Mouse (Mus musculus) adrenal gland, adult 8-10 months (tissue): Measurements from ENCODE around the gene Borcs5. TPM values are rescaled to one million over a fixed set of nuclear protein-coding genes. Genes with fewer than 3 reads are reported as not detected.
A peak's percentile ranks its signal among the peaks of the same experiment; 100 is the strongest.
"Not testable (repeated sequence)": the region's sequence is repeated elsewhere in the genome, so short reads cannot be mapped to it uniquely, and the experiment has no call there.

Experiments used
- DNase-seq: peaks from one replicate; pipeline ENCODE4 v3.0.0; 2022
- total RNA-seq, 4 experiments: library from RNA; stranded (reverse); gene quantifications; 2 replicates each; pipeline ENCODE4 v1.2.4; 2022

Borcs5 gene
- total RNA-seq, 4 experiments from 2014 or later = 18.4 to 25.8 (median 23.1) TPM

DNA sequence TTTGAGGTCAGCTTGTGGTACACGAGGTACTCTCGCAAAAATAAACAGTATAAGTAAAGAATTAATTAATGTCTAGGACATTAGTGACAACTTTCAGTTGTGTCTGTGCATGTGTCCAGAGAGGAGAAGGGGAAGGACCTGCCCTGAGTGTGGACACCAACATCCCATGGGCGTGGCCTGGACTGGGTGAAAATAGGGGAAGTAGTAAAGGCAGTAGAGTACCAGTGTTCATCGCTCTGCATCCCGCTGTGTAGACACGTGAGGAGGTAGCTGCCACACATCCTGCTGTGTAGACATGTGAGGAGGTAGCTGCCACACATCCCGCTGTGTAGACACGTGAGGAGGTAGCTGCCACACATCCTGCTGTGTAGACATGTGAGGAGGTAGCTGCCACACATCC, 34.4 kb downstream of the Borcs5 start:
- not testable (repeated sequence) for DNase-seq

DNA sequence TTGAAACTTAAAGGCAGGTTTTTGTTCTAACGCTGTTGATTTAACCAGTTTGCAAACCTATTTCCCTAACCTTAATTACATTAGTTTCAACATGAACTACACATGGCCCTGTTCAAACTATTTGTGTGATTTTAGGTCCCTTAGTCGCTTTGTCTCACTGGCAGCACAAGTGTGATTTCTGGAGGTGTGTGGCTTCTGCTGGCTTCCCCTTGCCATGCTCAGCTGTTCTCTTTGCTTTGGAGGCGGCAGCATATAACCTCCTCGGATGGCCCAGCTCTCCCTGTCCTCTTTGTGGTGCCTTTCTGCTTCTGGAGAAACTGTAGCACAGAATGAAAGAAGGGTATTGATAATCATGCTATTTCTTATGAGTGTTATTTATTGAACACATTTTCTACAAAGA, 38.2 kb downstream of the Borcs5 start:
- no peak for DNase-seq

DNA sequence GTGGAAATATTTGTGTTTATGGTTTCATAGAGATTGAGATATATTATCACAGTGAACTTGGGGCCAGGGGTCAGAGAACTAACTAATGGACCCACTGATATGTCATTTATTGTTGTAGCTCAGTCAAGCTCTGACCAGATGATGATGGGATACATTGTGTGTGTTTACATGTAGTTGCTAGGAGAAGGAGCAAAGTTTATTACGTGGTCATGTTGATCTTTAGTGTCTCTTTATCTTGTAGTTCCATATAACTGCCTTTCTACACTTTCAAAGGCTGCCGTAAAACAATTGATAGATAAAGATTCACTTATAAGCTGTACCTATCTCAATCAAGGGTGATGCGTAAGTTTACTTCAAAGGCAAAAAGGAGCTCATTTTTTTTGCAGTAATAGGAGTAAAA, 38.7 kb downstream of the Borcs5 start:
- DNase-seq = no peak

DNA sequence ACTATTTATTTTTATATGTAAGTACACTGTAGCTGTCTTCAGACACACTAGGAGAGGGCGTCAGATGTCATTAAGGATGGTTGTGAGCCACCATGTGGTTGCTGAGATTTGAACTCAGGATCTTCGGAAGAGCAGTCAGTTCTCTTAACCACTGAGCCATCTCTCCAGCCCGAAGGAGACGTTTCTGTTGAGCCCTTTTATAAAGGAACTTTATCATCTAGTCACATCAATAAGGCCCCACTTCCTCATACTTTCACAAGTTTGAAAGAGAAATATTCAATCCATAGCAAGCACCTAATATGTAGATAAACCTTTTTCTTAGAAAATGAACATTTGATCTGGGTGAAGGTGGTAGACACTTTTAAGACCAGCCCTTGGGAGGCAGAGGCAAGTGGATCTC, 40.0 kb downstream of the Borcs5 start:
- DNase-seq = not testable (repeated sequence)

DNA sequence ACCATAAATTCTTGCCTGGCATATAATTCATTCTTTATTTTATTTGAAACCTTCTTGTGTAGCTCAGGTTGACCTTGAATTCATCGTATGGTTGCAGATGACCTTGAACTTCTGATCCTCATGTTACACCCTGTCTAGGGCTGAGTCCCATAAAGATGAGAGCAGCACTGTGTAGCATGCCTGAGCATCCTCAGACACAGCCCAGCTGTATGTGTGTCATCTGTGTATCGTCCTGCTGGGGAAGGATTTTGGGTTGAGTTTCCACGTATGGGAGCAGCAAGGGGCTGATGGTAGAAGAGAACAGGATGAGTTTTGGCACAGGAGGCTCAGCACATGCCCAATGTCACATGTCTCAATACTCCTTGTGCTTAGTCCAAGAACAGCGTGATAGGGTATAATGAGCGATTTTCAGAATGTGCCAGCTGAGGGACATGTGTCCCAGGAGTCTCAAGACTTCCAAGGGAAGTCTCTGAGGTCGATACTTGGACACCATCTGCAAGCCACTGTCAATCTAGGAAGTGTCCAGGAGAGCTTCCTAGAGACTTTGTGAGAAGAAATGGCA, 45.1 kb downstream of the Borcs5 start:
- DNase-seq = no peak

- DNase-seq = no peak
These were observed 45.7 kb downstream of the Borcs5 start for GRCm38 (mm10) chr6:134685040-134685439.

- DNase-seq = no peak
These were observed 46.2 kb downstream of the Borcs5 start for GRCm38 (mm10) chr6:134685515-134685914.

DNA sequence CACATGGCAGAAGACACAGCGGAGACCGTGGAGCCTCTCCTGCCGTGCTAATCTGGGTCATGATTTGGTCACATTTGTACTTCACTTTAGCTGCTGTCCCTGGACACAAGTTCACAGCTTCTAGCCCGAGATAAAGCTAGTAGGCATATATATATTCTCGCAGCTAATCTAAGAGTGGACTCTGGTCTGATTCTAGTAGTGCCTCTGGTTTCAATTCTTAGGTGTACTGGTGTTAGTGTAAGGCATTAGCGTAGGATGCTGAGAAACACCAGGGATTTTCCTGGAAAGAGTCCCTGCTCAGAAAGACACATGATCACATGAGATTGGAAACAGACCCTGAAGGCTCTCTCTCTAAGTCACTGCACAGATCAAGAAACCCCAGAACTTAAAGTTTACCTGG, 55.2 kb downstream of the Borcs5 start:
- no peak for DNase-seq

DNA sequence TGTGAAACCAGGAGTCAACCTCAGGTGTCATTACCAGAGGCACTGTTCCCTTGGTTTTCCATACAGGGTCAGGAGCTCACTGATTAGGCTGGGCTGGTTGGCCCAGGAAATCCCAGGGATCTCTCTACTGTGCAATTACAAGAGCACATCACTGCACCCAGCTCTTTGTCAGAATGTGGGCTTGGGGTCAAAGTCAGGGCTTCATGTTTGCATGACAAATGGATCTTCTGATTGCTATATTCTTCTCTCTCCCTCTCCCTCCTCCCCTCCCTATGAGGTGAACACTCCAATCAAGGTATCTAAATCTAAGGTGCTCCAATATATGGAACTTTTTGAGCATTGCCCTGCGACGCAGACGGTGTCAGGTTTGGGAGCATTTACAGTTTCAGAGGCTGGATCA, 55.7 kb downstream of the Borcs5 start:
- no peak for DNase-seq

GRCm38 (mm10) chr6:134695625-134696024, 56.3 kb downstream of the Borcs5 start:
- DNase-seq = no peak

- DNase-seq = peak; percentile 26
These were observed 56.8 kb downstream of the Borcs5 start for GRCm38 (mm10) chr6:134696146-134696545.

DNA sequence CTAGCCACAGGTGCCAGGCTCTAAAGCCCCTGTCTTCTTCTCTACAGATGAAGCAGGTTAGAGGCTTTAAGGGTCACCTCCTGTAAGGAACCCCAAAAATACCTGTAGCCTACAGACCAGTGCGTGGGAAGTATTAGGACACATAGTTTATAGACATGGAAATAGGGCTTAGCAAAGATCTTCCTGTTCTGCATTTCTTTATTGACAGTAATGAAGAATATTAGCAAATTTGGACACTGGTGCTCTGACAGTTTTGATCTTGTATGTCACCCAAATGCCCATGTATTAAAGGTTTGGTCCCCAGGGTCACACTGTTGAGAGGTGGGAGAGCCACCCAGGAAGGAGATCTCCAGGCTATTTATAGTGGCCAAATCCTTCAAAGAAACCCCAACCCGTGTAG, 57.2 kb downstream of the Borcs5 start:
- DNase-seq = no peak

- DNase-seq = no peak
These were observed 58.9 kb downstream of the Borcs5 start for GRCm38 (mm10) chr6:134698243-134698642.

GRCm38 (mm10) chr6:134700451-134701210, 61.3 kb downstream of the Borcs5 start:
- peak; percentile 65 for DNase-seq

GRCm38 (mm10) chr6:134701211-134701602, 61.9 kb downstream of the Borcs5 start:
- DNase-seq = no peak

- no peak for DNase-seq
These were observed 62.9 kb downstream of the Borcs5 start for GRCm38 (mm10) chr6:134702184-134702583.

- DNase-seq = no peak
These were observed 63.9 kb downstream of the Borcs5 start for GRCm38 (mm10) chr6:134703053-134703690.

DNA sequence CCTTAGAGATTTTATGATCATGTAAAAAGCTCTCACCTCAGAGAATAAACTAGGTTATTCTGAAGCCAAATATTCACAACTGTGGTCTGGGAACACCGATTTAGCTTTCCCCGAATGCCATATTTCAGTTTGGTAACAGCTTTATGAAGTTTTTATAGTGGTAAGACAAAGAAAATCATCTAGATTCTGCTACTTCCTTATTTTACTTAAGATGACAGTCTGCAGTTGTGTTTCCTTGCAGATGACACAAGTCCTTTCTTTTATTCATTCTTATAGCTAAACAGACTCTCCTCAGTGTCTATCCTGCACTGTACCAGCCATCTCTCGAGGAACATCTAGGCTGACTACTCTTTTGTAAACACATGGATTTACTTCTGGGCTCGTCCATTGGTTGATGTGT, 67.2 kb downstream of the Borcs5 start:
- no peak for DNase-seq

DNA sequence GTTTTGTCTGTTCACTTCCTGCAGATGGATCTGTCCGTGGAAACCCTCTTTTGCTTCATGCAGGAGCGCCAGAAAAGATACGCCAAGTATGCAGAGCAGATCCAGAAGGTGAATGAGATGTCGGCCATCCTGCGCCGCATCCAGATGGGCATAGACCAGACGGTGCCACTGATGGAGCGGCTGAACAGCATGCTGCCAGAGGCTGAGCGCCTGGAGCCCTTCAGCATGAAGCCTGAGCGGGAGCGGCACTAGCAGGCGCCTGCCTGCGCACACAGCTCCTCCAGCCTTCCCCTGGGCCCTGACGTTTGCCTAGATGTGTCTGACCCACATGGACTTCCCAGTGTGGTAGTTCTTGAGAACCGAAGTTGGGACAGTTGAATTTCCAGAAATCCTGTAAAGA, 70.7 kb downstream of the Borcs5 start:
- no peak for DNase-seq

DNA sequence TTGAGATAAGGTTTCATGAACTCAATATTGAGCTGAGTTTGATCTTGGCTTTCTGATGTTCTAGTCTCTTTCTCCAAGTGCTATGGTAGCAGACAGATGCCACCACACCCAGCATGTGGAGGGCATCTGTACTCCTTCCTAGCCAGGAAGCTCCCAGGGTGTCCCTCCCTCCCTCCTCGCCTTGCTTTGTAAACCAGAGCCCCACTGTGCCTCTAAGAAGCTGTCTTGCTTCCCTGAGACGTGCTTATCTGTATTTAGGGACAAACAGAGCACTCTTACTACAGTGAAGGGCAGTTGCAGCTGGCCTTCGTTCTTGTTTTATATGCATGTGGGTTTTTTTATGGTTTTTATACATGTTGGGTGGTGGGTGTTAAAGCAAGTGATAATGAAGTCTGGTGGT, 74.0 kb downstream of the Borcs5 start:
- DNase-seq = no peak

DNA sequence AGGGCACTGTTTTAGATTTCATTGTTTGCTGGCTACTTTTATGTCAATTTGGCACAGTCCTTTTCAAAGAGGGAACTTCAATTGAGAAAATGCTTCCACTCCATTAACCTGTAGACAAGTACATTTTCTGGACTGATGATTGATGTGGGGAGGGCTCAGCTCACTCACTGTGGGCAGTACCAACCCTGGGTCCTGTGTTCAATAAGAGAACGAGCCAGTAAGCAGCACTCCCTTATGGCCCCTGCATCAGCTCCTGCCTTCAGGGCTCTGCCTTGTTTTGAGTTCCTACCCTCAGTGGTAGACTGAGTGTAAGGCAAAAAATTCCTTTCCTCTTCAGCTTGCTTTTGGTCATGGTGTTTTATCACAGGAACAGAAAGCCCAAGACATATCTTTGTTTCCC, 74.6 kb downstream of the Borcs5 start:
- DNase-seq = no peak

DNA sequence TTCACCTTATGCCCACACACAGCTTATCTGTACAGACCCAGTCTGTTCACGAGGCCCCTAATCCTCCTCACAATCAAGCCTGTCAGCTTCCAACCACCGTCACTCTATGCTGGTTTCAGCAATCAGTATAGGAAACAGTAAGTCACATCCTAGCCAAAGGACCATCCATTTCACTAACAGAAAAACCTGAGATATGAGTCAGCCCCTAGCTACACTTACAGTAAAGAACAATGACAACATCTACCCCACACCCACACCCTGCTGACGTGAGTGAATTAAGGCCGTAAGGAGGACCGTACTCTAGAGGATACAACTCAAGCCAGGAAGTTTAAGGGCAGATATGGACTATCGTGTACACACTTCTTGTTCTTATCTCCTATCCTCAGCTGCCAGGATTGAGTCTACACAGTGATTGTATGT, 76.9 kb downstream of the Borcs5 start:
- DNase-seq = no peak

DNA sequence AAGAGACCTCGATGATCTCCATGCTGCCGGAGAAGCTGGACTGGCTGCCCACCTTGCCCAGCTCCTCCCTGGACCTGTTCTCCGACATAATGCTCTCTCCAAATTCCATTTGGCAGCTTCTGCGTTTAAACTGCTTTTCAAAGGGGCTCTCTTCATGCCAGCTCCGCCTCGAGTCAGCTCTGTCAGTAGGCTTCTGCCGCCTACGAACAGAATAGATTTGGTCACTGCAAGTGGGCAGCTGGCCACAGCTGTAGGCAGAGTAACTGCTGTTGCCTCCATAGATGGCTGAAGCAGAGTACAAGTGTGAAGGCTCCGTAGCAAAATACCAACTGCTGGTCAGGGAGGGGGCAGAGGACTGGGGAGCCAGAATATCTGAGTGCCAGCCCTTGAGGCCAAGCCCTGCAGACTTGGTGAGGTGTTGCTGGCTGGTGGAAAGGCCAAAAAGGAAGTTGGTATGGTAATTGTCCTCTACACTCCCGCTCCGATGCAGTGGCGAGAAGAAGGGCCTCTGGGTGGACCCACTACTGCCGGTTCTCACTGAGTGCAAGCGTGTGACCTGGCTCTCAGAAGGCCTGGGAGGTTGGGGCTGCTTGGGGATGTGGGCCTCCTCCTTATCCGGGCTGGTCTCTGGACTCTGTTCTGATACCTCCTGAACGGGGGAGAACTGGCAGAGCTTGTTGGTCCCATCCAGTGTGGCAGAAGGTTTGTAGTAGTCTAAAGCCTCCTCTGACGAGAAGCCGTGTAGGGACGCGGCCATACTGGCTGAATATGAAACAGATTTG, 78.8 kb downstream of the Borcs5 start:
- no peak for DNase-seq
